Mouse (Mus musculus): ENCODE measurements around the gene Fras1. TPM values are rescaled to one million over a fixed set of nuclear protein-coding genes. Genes with fewer than 3 reads are reported as not detected.

Gene Fras1
- polyA plus RNA-seq, 1 experiment from 2014 or later: 8.6 TPM

DNA sequence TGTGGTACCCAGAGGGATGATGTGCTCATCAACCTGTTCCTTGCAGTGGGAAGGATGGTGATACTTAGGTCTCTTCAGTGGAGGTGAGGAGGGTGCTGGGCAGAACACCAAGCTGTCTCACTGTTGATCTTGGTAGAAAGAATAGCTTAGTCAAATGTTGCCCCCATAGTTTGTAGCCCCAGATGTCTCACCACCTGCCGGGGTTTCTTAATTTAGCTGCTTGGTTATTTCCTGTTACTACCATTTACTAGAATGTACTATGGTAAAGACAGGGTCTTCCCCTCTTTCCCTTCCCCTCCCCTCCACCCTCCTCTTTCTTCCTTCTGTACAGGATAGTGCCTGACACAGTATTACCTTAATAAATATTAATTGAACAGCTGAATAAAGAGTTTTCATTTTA, 118.7 kb downstream of the Fras1 start:
- no peak overlapping the region for H3K27ac ChIP-seq (ENCODE audit: low read depth, low read length)
- WGBS: 95% methylated on average over 1 of the region's 1 CpGs
- H3K36me3 ChIP-seq (ENCODE audit: control insufficient read depth, insufficient read depth, low read length): no peaks in the 10 kb centered on the region
- H3K27me3 ChIP-seq (ENCODE audit: control insufficient read depth, insufficient read depth, low read length): no peaks in the 10 kb centered on the region
- no peaks in the 10 kb centered on the region for H3K9me3 ChIP-seq (ENCODE audit: control insufficient read depth, low read length)
- ATAC-seq (ENCODE audit: low read depth): no peak
- H3K4me1 ChIP-seq (ENCODE audit: control insufficient read depth, insufficient read depth, low read length): no peaks in the 10 kb centered on the region
- no peak overlapping the region for H3K9ac ChIP-seq (replicated peaks; ENCODE audit: low read depth, low read length)
- no peak overlapping the region for H3K4me3 ChIP-seq (ENCODE audit: low read depth, low read length)
- H3K4me2 ChIP-seq (ENCODE audit: low read depth, low read length): no peak overlapping the region

- H3K4me3 ChIP-seq (ENCODE audit: low read depth, low read length): no peak overlapping the region
- no peaks in the 10 kb centered on the region for H3K4me1 ChIP-seq (ENCODE audit: control insufficient read depth, insufficient read depth, low read length)
- ATAC-seq (ENCODE audit: low read depth): no peak
- no peaks in the 10 kb centered on the region for H3K36me3 ChIP-seq (ENCODE audit: control insufficient read depth, insufficient read depth, low read length)
- no peak overlapping the region for H3K4me2 ChIP-seq (ENCODE audit: low read depth, low read length)
- no peaks in the 10 kb centered on the region for H3K9me3 ChIP-seq (ENCODE audit: control insufficient read depth, low read length)
- H3K27me3 ChIP-seq (ENCODE audit: control insufficient read depth, insufficient read depth, low read length): no peaks in the 10 kb centered on the region
- 93% methylated on average over 7 of the region's 7 CpGs for WGBS
- H3K9ac ChIP-seq (replicated peaks; ENCODE audit: low read depth, low read length): no peak overlapping the region
- H3K27ac ChIP-seq (ENCODE audit: low read depth, low read length): no peak overlapping the region
These were observed 120.9 kb downstream of the Fras1 start for GRCm38 (mm10) chr5:96494502-96495292.

GRCm38 (mm10) chr5:96498083-96498482, 124.3 kb downstream of the Fras1 start:
- no peak for ATAC-seq (ENCODE audit: low read depth)
- Histone ChIP-seq H3K4me1 (ENCODE audit: control insufficient read depth, insufficient read depth, low read length) (no peaks in the 10 kb centered on the region), H3K9ac (replicated peaks; ENCODE audit: low read depth, low read length) (no peak overlapping the region), H3K36me3 (ENCODE audit: control insufficient read depth, insufficient read depth, low read length) (no peaks in the 10 kb centered on the region), H3K4me3 (ENCODE audit: low read depth, low read length) (no peak overlapping the region), H3K9me3 (ENCODE audit: control insufficient read depth, low read length) (no peaks in the 10 kb centered on the region), H3K27me3 (ENCODE audit: control insufficient read depth, insufficient read depth, low read length) (no peaks in the 10 kb centered on the region), H3K4me2 (ENCODE audit: low read depth, low read length) (no peak overlapping the region), H3K27ac (ENCODE audit: low read depth, low read length) (no peak overlapping the region)
- 74% methylated on average over 2 of the region's 2 CpGs for WGBS

- Histone ChIP-seq H3K4me1 (ENCODE audit: control insufficient read depth, insufficient read depth, low read length) (no peaks in the 10 kb centered on the region), H3K4me2 (ENCODE audit: low read depth, low read length) (no peak overlapping the region), H3K27me3 (ENCODE audit: control insufficient read depth, insufficient read depth, low read length) (no peaks in the 10 kb centered on the region), H3K9ac (replicated peaks; ENCODE audit: low read depth, low read length) (no peak overlapping the region), H3K4me3 (ENCODE audit: low read depth, low read length) (no peak overlapping the region), H3K9me3 (ENCODE audit: control insufficient read depth, low read length) (no peaks in the 10 kb centered on the region), H3K27ac (ENCODE audit: low read depth, low read length) (no peak overlapping the region), H3K36me3 (ENCODE audit: control insufficient read depth, insufficient read depth, low read length) (no peaks in the 10 kb centered on the region)
- ATAC-seq (ENCODE audit: low read depth): no peak
- WGBS: 86% methylated on average over 4 of the region's 4 CpGs
These were observed 128.0 kb downstream of the Fras1 start for GRCm38 (mm10) chr5:96501783-96502182.

- Histone ChIP-seq H3K4me1 (ENCODE audit: control insufficient read depth, insufficient read depth, low read length) (no peaks in the 10 kb centered on the region), H3K9ac (replicated peaks; ENCODE audit: low read depth, low read length) (no peak overlapping the region), H3K27me3 (ENCODE audit: control insufficient read depth, insufficient read depth, low read length) (no peaks in the 10 kb centered on the region), H3K27ac (ENCODE audit: low read depth, low read length) (no peak overlapping the region), H3K4me3 (ENCODE audit: low read depth, low read length) (no peak overlapping the region), H3K9me3 (ENCODE audit: control insufficient read depth, low read length) (no peaks in the 10 kb centered on the region), H3K36me3 (ENCODE audit: control insufficient read depth, insufficient read depth, low read length) (no peaks in the 10 kb centered on the region), H3K4me2 (ENCODE audit: low read depth, low read length) (no peak overlapping the region)
- ATAC-seq (ENCODE audit: low read depth): no peak
- 83% methylated on average over 1 of the region's 1 CpGs for WGBS
These were observed 128.6 kb downstream of the Fras1 start for GRCm38 (mm10) chr5:96502400-96502799.

DNA sequence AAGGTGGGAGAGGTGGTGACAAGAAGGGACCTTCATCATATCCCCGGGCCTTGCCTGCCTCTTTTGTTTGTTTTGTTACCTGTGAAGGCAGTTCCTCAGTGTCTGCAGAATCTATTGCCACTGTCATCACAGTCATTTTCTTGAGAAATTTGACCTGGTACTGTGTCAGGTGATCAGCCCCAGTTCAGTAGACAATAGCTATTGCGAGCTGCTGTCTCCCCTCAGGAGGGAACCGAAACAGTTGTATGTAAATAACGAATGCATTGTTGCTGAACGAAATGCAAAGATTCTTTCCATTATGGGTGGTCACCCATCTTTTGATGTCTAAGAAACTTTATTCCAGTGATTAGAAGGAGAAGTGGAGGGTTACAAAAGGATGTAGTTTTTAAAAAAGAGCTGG, 137.2 kb downstream of the Fras1 start:
- Histone ChIP-seq H3K4me2 (ENCODE audit: low read depth, low read length) (no peak overlapping the region), H3K27ac (ENCODE audit: low read depth, low read length) (no peak overlapping the region), H3K4me3 (ENCODE audit: low read depth, low read length) (no peak overlapping the region), H3K36me3 (ENCODE audit: control insufficient read depth, insufficient read depth, low read length) (no peaks in the 10 kb centered on the region), H3K27me3 (ENCODE audit: control insufficient read depth, insufficient read depth, low read length) (no peaks in the 10 kb centered on the region), H3K4me1 (ENCODE audit: control insufficient read depth, insufficient read depth, low read length) (no peaks in the 10 kb centered on the region), H3K9ac (replicated peaks; ENCODE audit: low read depth, low read length) (no peak overlapping the region), H3K9me3 (ENCODE audit: control insufficient read depth, low read length) (no peaks in the 10 kb centered on the region)
- no peak for ATAC-seq (ENCODE audit: low read depth)
- 85% methylated on average over 5 of the region's 5 CpGs for WGBS

DNA sequence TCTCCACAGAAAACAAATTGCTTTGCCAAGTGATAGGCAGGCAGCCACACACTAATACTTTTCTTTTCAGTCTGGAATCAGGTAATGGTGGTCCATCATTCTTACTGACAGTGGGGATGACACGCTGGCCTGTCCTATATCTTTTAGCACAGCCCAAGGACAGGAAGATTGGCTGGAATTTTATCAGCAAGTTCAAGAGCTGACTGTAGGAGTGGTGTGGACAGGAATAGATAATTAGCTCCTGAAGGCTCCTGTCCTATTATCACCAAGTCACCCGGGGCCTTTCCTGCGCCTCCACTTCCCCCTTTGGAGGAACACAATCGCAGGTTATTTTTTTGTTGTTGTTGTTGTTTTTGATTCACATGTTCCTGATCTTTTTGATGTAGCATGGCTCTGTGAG, 139.6 kb downstream of the Fras1 start:
- ATAC-seq (ENCODE audit: low read depth): no peak
- 83% methylated on average over 4 of the region's 4 CpGs for WGBS
- Histone ChIP-seq H3K4me3 (ENCODE audit: low read depth, low read length) (no peak overlapping the region), H3K9ac (replicated peaks; ENCODE audit: low read depth, low read length) (no peak overlapping the region), H3K27me3 (ENCODE audit: control insufficient read depth, insufficient read depth, low read length) (no peaks in the 10 kb centered on the region), H3K27ac (ENCODE audit: low read depth, low read length) (no peak overlapping the region), H3K9me3 (ENCODE audit: control insufficient read depth, low read length) (no peaks in the 10 kb centered on the region), H3K4me2 (ENCODE audit: low read depth, low read length) (no peak overlapping the region), H3K36me3 (ENCODE audit: control insufficient read depth, insufficient read depth, low read length) (no peaks in the 10 kb centered on the region), H3K4me1 (ENCODE audit: control insufficient read depth, insufficient read depth, low read length) (no peaks in the 10 kb centered on the region)

DNA sequence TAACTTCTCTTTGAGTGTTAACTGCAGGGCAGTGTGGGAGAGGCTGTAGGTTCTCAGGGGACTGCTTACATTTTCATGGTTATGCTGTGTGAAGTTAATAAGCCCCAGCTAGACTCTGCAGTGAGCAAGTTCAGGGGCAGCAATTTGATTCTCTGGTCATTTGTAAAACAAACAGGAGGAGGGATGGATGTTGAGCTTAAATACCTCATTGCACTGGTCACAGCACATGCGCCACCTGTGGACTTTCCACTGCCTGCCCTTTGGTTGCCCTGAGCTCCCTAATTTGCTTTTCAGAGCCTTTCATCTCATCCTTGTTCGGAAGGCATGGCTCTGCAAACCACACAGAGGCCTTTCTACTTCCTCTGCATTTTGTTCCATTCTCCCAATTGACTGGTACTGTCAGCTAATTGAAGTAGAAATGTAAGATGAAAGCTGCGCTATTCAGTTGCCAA, 142.1 kb downstream of the Fras1 start:
- no peaks in the 10 kb centered on the region for H3K27me3 ChIP-seq (ENCODE audit: control insufficient read depth, insufficient read depth, low read length)

DNA sequence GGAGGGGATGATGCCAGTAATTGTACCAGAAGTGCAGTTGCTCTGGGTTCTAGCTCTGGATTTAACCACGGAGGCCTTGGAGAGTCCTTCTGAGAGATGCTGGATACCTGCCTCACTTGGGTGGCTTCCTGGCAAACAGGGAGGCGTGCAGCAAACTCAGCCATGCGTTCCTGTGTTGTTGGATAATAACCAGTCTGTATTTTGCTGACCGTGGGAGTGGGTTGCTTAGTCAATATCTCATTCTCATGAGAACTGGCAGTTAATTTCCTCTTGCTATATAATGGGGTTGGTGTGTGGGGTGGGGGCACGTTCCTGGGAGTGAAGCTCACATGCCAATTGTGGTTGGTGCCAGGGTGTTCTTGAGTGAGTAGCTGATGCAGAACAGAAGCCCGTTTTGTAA, 142.6 kb downstream of the Fras1 start:
- H3K36me3 ChIP-seq (ENCODE audit: control insufficient read depth, insufficient read depth, low read length): no peaks in the 10 kb centered on the region
- H3K4me3 ChIP-seq (ENCODE audit: low read depth, low read length): no peak overlapping the region
- no peak for ATAC-seq (ENCODE audit: low read depth)
- H3K9me3 ChIP-seq (ENCODE audit: control insufficient read depth, low read length): no peaks in the 10 kb centered on the region
- 81% methylated on average over 6 of the region's 6 CpGs for WGBS
- no peak overlapping the region for H3K27ac ChIP-seq (ENCODE audit: low read depth, low read length)
- H3K27me3 ChIP-seq (ENCODE audit: control insufficient read depth, insufficient read depth, low read length): no peaks in the 10 kb centered on the region
- H3K4me1 ChIP-seq (ENCODE audit: control insufficient read depth, insufficient read depth, low read length): no peaks in the 10 kb centered on the region
- H3K9ac ChIP-seq (replicated peaks; ENCODE audit: low read depth, low read length): no peak overlapping the region
- no peak overlapping the region for H3K4me2 ChIP-seq (ENCODE audit: low read depth, low read length)

More for the DNA sequence above, 142.1 kb downstream of the Fras1 start:
- no peak overlapping the region for H3K4me3 ChIP-seq (ENCODE audit: low read depth, low read length)
- no peak for ATAC-seq (ENCODE audit: low read depth)
- no peaks in the 10 kb centered on the region for H3K9me3 ChIP-seq (ENCODE audit: control insufficient read depth, low read length)
- H3K4me2 ChIP-seq (ENCODE audit: low read depth, low read length): no peak overlapping the region
- 64% methylated on average over 3 of the region's 3 CpGs for WGBS
- H3K4me1 ChIP-seq (ENCODE audit: control insufficient read depth, insufficient read depth, low read length): no peaks in the 10 kb centered on the region
- H3K27ac ChIP-seq (ENCODE audit: low read depth, low read length): no peak overlapping the region
- no peak overlapping the region for H3K9ac ChIP-seq (replicated peaks; ENCODE audit: low read depth, low read length)
- H3K36me3 ChIP-seq (ENCODE audit: control insufficient read depth, insufficient read depth, low read length): no peaks in the 10 kb centered on the region
